Mouse (Mus musculus): ENCODE data around the gene Mfsd2b. TPM values are rescaled to one million over a fixed set of nuclear protein-coding genes. Genes with fewer than 3 reads are reported as not detected.
A peak's percentile ranks its signal among the peaks of the same experiment; 100 is the strongest.

The Mfsd2b gene
- polyA plus RNA-seq, 1 experiment from 2014 or later = 0.30 TPM

GRCm38 (mm10) chr12:4882086-4882485, 7.9 kb upstream of the Mfsd2b start:
- 60% methylated on average over 2 of the region's 2 CpGs for WGBS
- DNase-seq (ENCODE audit: low spot score) (no peak), ATAC-seq (ENCODE audit: low FRiP score, low TSS enrichment) (no peak)
- Histone ChIP-seq H3K9ac (ENCODE audit: low read length) (no peak overlapping the region), H3K4me1 (replicated peaks; ENCODE audit: control insufficient read depth, insufficient read depth) (no peaks in the 10 kb centered on the region), H3K27ac (replicated peaks) (no peak overlapping the region), H3K9me3 (ENCODE audit: control insufficient read depth, low read length) (no peaks in the 10 kb centered on the region), H3K36me3 (ENCODE audit: control insufficient read depth, insufficient read depth, low read length) (peaks cover 2% of the 10 kb centered on the region; the same call in 1 of the 2 replicates), H3K4me2 (replicated peaks; ENCODE audit: low read depth) (no peak overlapping the region), H3K4me3 (ENCODE audit: low read depth, low read length) (no peak overlapping the region), H3K27me3 (ENCODE audit: control insufficient read depth, insufficient read depth, low read length) (no peaks in the 10 kb centered on the region)
- TF ChIP-seq EP300 (optimal IDR thresholded peaks at IDR 0.05) = no peak
- no peak for TF ChIP-seq CTCF (IDR thresholded peaks at IDR 0.05; ENCODE audit: low read depth)

DNA sequence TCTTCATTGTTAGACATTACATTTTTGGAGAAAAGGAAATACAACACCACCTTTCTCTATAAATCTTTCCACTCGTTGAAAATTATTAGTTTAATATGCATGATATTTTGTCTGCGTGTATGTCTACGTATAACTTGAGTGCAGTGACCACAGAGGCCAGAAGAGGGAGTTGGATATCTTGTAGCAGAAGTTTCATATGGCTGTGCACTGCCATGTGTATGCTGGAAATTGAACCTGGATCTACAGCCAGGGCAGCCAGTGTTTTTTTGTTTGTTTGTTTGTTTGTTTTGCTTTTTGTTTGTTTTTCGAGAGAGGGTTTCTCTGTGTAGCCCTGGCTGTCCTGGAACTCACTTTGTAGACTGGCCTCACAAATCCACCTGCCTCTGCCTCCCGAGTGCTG, 4.9 kb upstream of the Mfsd2b start:
- ATAC-seq (ENCODE audit: low FRiP score, low TSS enrichment) = no peak
- peak; percentile 45; the same call in 1 of the 2 replicates for TF ChIP-seq CTCF (IDR thresholded peaks at IDR 0.05; ENCODE audit: low read depth)
- no peak for TF ChIP-seq EP300 (optimal IDR thresholded peaks at IDR 0.05)
- Histone ChIP-seq H3K9ac (ENCODE audit: low read length) (no peak overlapping the region), H3K36me3 (ENCODE audit: control insufficient read depth, insufficient read depth, low read length) (peaks cover 2% of the 10 kb centered on the region; the same call in 1 of the 2 replicates), H3K4me1 (replicated peaks; ENCODE audit: control insufficient read depth, insufficient read depth) (0 out of 2 replicates have a peak, but pooled peaks cover 6% of the 10 kb centered on the region), H3K4me3 (ENCODE audit: low read depth, low read length) (no peak overlapping the region), H3K27me3 (ENCODE audit: control insufficient read depth, insufficient read depth, low read length) (no peaks in the 10 kb centered on the region), H3K27ac (replicated peaks) (no peak overlapping the region), H3K4me2 (replicated peaks; ENCODE audit: low read depth) (no peak overlapping the region), H3K9me3 (ENCODE audit: control insufficient read depth, low read length) (no peaks in the 10 kb centered on the region)
- WGBS = 93% methylated on average over 5 of the region's 5 CpGs
- DNase-seq (ENCODE audit: low spot score) = no peak

DNA sequence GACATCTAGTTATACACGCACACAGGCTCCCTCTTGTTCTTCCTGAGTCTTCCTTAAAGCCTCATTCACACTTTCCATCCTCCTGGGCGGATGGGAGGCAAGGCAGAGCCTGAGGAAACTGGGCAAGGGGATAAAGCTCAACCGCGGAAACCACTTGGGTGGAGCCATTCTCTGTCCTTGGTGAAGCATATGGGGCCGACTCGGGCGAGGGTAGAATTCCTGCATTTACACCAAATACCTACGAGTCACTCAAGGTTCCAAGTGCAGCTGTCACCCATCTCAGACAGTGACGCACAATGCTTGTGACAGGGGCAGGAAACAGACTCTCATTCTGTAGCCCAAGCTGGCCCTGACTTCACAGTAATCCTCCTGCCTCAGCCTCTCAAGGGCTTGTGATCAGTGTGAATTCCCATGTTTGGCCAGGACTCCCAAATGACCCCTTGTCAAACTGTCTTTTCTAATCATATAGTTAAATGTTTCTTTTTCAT, 4.2 kb upstream of the Mfsd2b start:
- Histone ChIP-seq H3K4me2 (replicated peaks; ENCODE audit: low read depth) (no peak overlapping the region), H3K27ac (replicated peaks) (no peak overlapping the region), H3K9ac (ENCODE audit: low read length) (no peak overlapping the region), H3K4me3 (ENCODE audit: low read depth, low read length) (no peak overlapping the region), H3K4me1 (replicated peaks; ENCODE audit: control insufficient read depth, insufficient read depth) (0 out of 2 replicates have a peak, but pooled peaks cover 6% of the 10 kb centered on the region), H3K27me3 (ENCODE audit: control insufficient read depth, insufficient read depth, low read length) (no peaks in the 10 kb centered on the region), H3K36me3 (ENCODE audit: control insufficient read depth, insufficient read depth, low read length) (peaks cover 2% of the 10 kb centered on the region; the same call in 1 of the 2 replicates), H3K9me3 (ENCODE audit: control insufficient read depth, low read length) (no peaks in the 10 kb centered on the region)
- no peak for TF ChIP-seq CTCF (IDR thresholded peaks at IDR 0.05; ENCODE audit: low read depth)
- no peak for TF ChIP-seq EP300 (optimal IDR thresholded peaks at IDR 0.05)
- ATAC-seq (ENCODE audit: low FRiP score, low TSS enrichment) (no peak), DNase-seq (ENCODE audit: low spot score) (no peak)
- 79% methylated on average over 9 of the region's 9 CpGs for WGBS

- WGBS = 57% methylated on average over 8 of the region's 8 CpGs
- no peak for ATAC-seq (ENCODE audit: low FRiP score, low TSS enrichment)
- H3K4me2 ChIP-seq (replicated peaks; ENCODE audit: low read depth) = no peak overlapping the region
Observed at GRCm38 (mm10) chr12:4875623-4876022, 1.5 kb upstream of the Mfsd2b start.

DNA sequence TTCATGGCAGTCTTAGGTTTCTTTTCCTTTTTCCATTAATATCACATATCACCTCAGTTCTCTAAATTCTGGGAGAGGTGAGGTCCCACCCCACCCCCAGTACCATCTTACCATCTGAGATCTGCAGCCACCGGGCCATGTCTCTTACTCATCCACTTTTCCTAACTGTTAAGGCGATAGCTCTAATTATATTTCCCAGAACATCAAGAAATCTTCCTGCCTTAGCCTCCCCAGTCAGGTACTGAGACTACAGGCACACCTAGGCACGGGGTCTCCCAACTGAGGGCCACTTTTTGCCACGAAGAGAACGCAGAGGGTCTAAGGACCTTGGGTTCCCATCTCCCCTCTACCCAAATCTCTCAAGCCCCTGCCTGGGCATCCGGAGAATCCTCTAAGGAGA, 628 bp downstream of the Mfsd2b start:
- ATAC-seq (ENCODE audit: low FRiP score, low TSS enrichment) = no peak
- H3K27ac ChIP-seq (replicated peaks) = no peak overlapping the region
- no peaks in the 10 kb centered on the region for H3K27me3 ChIP-seq (ENCODE audit: control insufficient read depth, insufficient read depth, low read length)
- H3K9ac ChIP-seq (ENCODE audit: low read length) = no peak overlapping the region
- no peaks in the 10 kb centered on the region for H3K9me3 ChIP-seq (ENCODE audit: control insufficient read depth, low read length)
- DNase-seq (ENCODE audit: low spot score) = no peak
- no peaks in the 10 kb centered on the region for H3K36me3 ChIP-seq (ENCODE audit: control insufficient read depth, insufficient read depth, low read length)
- no peak overlapping the region; the same call in 1 of the 2 replicates for H3K4me3 ChIP-seq (ENCODE audit: low read depth, low read length)
- no peak for TF ChIP-seq EP300 (optimal IDR thresholded peaks at IDR 0.05)
- no peak for TF ChIP-seq CTCF (IDR thresholded peaks at IDR 0.05; ENCODE audit: low read depth)
- peak overlapping the region; percentile 68 for H3K4me2 ChIP-seq (replicated peaks; ENCODE audit: low read depth)
- 79% methylated on average over 6 of the region's 6 CpGs for WGBS
- 0 out of 2 replicates have a peak, but pooled peaks cover 6% of the 10 kb centered on the region for H3K4me1 ChIP-seq (replicated peaks; ENCODE audit: control insufficient read depth, insufficient read depth)

More at GRCm38 (mm10) chr12:4875623-4876022, 1.5 kb upstream of the Mfsd2b start:
- Histone ChIP-seq H3K27ac (replicated peaks) (no peak overlapping the region), H3K27me3 (ENCODE audit: control insufficient read depth, insufficient read depth, low read length) (no peaks in the 10 kb centered on the region), H3K36me3 (ENCODE audit: control insufficient read depth, insufficient read depth, low read length) (peaks cover 2% of the 10 kb centered on the region; the same call in 1 of the 2 replicates), H3K9me3 (ENCODE audit: control insufficient read depth, low read length) (no peaks in the 10 kb centered on the region), H3K4me3 (ENCODE audit: low read depth, low read length) (no peak overlapping the region), H3K4me1 (replicated peaks; ENCODE audit: control insufficient read depth, insufficient read depth) (0 out of 2 replicates have a peak, but pooled peaks cover 6% of the 10 kb centered on the region), H3K9ac (ENCODE audit: low read length) (no peak overlapping the region)
- DNase-seq (ENCODE audit: low spot score) = no peak
- no peak for TF ChIP-seq EP300 (optimal IDR thresholded peaks at IDR 0.05)
- TF ChIP-seq CTCF (IDR thresholded peaks at IDR 0.05; ENCODE audit: low read depth) = no peak

DNA sequence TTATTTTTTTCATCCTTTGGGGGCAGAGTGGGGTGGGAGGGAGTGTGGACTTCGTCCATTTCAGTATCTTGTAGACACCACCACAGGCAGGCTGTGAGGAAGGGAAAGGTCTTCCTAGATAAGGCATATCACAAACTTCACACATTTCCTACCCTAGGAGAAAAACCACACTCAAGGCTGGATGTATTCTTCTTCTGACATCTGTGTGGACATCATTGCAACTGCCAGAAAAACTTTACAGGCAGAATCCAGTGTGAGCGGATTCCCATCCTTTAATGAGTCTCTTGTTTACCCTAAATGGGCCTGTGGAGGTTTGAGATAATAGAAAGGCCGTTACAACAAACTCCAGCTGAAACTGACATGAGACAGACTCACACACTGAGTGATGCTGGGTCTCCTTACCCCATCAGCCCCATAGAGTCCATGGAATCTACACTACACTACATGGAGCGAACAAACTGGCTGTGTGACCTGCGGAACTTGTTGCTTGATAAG, 1.1 kb downstream of the Mfsd2b start:
- 69% methylated on average over 5 of the region's 5 CpGs for WGBS
- no peak for ATAC-seq (ENCODE audit: low FRiP score, low TSS enrichment)
- Histone ChIP-seq H3K4me2 (replicated peaks; ENCODE audit: low read depth) (no peak overlapping the region), H3K36me3 (ENCODE audit: control insufficient read depth, insufficient read depth, low read length) (no peaks in the 10 kb centered on the region), H3K4me3 (ENCODE audit: low read depth, low read length) (no peak overlapping the region), H3K27ac (replicated peaks) (no peak overlapping the region), H3K27me3 (ENCODE audit: control insufficient read depth, insufficient read depth, low read length) (no peaks in the 10 kb centered on the region), H3K9ac (ENCODE audit: low read length) (no peak overlapping the region), H3K9me3 (ENCODE audit: control insufficient read depth, low read length) (no peaks in the 10 kb centered on the region), H3K4me1 (replicated peaks; ENCODE audit: control insufficient read depth, insufficient read depth) (0 out of 2 replicates have a peak, but pooled peaks cover 6% of the 10 kb centered on the region)
- no peak for DNase-seq (ENCODE audit: low spot score)
- no peak for TF ChIP-seq CTCF (IDR thresholded peaks at IDR 0.05; ENCODE audit: low read depth)
- TF ChIP-seq EP300 (optimal IDR thresholded peaks at IDR 0.05) = no peak
